In the genomic region with DNA sequence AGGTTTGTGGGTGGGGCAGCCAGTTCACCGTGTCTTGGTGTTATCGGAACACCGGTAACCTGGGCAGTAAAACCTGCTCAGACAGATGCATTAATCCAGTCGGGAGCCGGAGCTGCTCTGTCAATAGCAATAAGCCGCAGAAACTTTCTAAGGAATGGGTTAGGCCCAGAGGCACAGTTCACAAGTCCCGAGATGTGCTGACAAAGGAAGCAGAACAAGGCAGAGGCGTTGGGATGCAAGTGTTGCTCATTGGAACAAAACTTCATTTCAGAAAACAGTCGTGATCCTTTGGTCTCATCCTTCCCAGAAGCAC, we compare ENCODE assay signal across 7 mouse cellular contexts. TPM values are rescaled to one million over a fixed set of nuclear protein-coding genes. Genes with fewer than 3 reads are reported as not detected.
DNase-seq lines count a peak whose midpoint lies in the region; ATAC-seq and TF ChIP-seq lines count a peak whose summit lies in the region.

No protein-coding gene starts in this region.

- no peak for TF ChIP-seq POLR2A in olfactory bulb, adult 2 months (IDR thresholded peaks at IDR 0.05; ENCODE audit: insufficient read depth, low read depth, low read length)

- no peaks in the 10 kb centered on the region for H3K9me3 ChIP-seq in lung, embryonic 16.5 days (ENCODE audit: control insufficient read depth, low read length)
- no peaks in the 10 kb centered on the region for H3K9me3 ChIP-seq in forebrain, embryonic 10.5 days
- no peaks in the 10 kb centered on the region for H3K9me3 ChIP-seq in limb, embryonic 11.5 days (ENCODE audit: control insufficient read depth, low read length)

- DNase-seq in lung, postnatal 36 days: no peak
- no peak for DNase-seq in forebrain, embryonic 10.5 days (ENCODE audit: extremely low spot score, low spot score)
- no peak for DNase-seq in limb, embryonic 11.5 days (ENCODE audit: low spot score)
- no peak for DNase-seq in adrenal gland, postnatal 36 days
- no peak for DNase-seq in retina, embryonic 14.5 days (ENCODE audit: low spot score)

- peak overlapping the region; percentile 95 for H3K4me2 ChIP-seq in lung, embryonic 16.5 days (ENCODE audit: low read depth, low read length)
- peak overlapping the region; percentile 97 for H3K4me2 ChIP-seq in limb, embryonic 11.5 days (ENCODE audit: low read depth, severe bottlenecking)

- H3K9ac ChIP-seq in lung, embryonic 16.5 days (ENCODE audit: low read length): peak overlapping the region; percentile 81
- peak overlapping the region; percentile 83 for H3K9ac ChIP-seq in limb, embryonic 11.5 days (ENCODE audit: low read length)

- H3K27ac ChIP-seq in lung, embryonic 16.5 days (ENCODE audit: low read length): peak overlapping the region; percentile 87
- H3K27ac ChIP-seq in forebrain, embryonic 10.5 days: peak overlapping the region; percentile 92
- H3K27ac ChIP-seq in limb, embryonic 11.5 days (replicated peaks; ENCODE audit: low read depth, low read length): peak overlapping the region; percentile 42; the same call in 1 of the 2 replicates
- H3K27ac ChIP-seq in olfactory bulb, adult 2 months (ENCODE audit: insufficient read depth, low read depth, low read length): peak overlapping the region; percentile 48

- WGBS in lung, embryonic 16.5 days: 3% methylated on average over 9 of the region's 9 CpGs
- 1% methylated on average over 9 of the region's 9 CpGs for WGBS in forebrain, embryonic 10.5 days
- WGBS in limb, embryonic 11.5 days: under 1% methylated on average over 9 of the region's 9 CpGs
- WGBS in olfactory bulb, adult 2 months: 5% methylated on average over 9 of the region's 9 CpGs

- no peaks in the 10 kb centered on the region for H3K27me3 ChIP-seq in lung, embryonic 16.5 days (ENCODE audit: control insufficient read depth, insufficient read depth, low read depth, low read length)
- peaks cover 66% of the 10 kb centered on the region for H3K27me3 ChIP-seq in forebrain, embryonic 10.5 days (ENCODE audit: poor library complexity, severe bottlenecking)
- H3K27me3 ChIP-seq in limb, embryonic 11.5 days (ENCODE audit: control insufficient read depth, insufficient read depth, low read length): 0 out of 2 replicates have a peak, but pooled peaks cover 3% of the 10 kb centered on the region

- no peak for TF ChIP-seq CTCF in olfactory bulb, adult 2 months (IDR thresholded peaks at IDR 0.05; ENCODE audit: insufficient read depth, low read depth, low read length)

- H3K4me1 ChIP-seq in lung, embryonic 16.5 days (replicated peaks; ENCODE audit: control insufficient read depth, insufficient read depth, low read length): peaks cover 3% of the 10 kb centered on the region; the same call in 1 of the 2 replicates
- H3K4me1 ChIP-seq in forebrain, embryonic 10.5 days: peaks cover 39% of the 10 kb centered on the region
- H3K4me1 ChIP-seq in limb, embryonic 11.5 days (ENCODE audit: control insufficient read depth, insufficient read depth, low read length): 0 out of 2 replicates have a peak, but pooled peaks cover 2% of the 10 kb centered on the region
- peaks cover 4% of the 10 kb centered on the region; the same call in 1 of the 2 replicates for H3K4me1 ChIP-seq in olfactory bulb, adult 2 months (ENCODE audit: control insufficient read depth, insufficient read depth, low read length)

- no peaks in the 10 kb centered on the region for H3K36me3 ChIP-seq in lung, embryonic 16.5 days (ENCODE audit: control insufficient read depth, insufficient read depth, low read length)
- H3K36me3 ChIP-seq in forebrain, embryonic 10.5 days (replicated peaks): no peaks in the 10 kb centered on the region
- H3K36me3 ChIP-seq in limb, embryonic 11.5 days (ENCODE audit: control insufficient read depth, insufficient read depth, low read length): no peaks in the 10 kb centered on the region

- peak overlapping the region; percentile 61 for H3K4me3 ChIP-seq in lung, embryonic 16.5 days (ENCODE audit: low read length)
- H3K4me3 ChIP-seq in forebrain, embryonic 10.5 days: peak overlapping the region; percentile 70
- peak overlapping the region; percentile 58 for H3K4me3 ChIP-seq in limb, embryonic 11.5 days (ENCODE audit: low read depth, low read length)
- peak overlapping the region; percentile 52 for H3K4me3 ChIP-seq in olfactory bulb, adult 2 months (ENCODE audit: insufficient read depth, low read depth, low read length)

- no peak; the same call in 1 of the 2 replicates for ATAC-seq in lung, embryonic 16.5 days (ENCODE audit: low read depth)
- ATAC-seq in limb, embryonic 11.5 days (ENCODE audit: insufficient number of reproducible peaks, low FRiP score, low TSS enrichment, low read depth): peak; percentile 31

RNA-seq across cellular contexts. Expression of a gene that starts 6.5 kb away (rescaled TPM):
- polyA plus RNA-seq in lung, embryonic 16.5 days (2015; fragmentation: Nextera tagmentation; extraction: Ambion mirVana): 10.1 and 11.1 TPM in 2 replicates
- polyA plus RNA-seq in forebrain, embryonic 10.5 days (2016; fragmentation: Nextera tagmentation; extraction: Ambion mirVana): 4.4 and 4.6 TPM in 2 replicates
- polyA plus RNA-seq in limb, embryonic 11.5 days (2014; fragmentation: Nextera tagmentation; extraction: Ambion mirVana): 6.3 and 7.3 TPM in 2 replicates
- polyA plus RNA-seq in olfactory bulb, adult 2 months (2012; ENCODE audit: insufficient read depth, insufficient read length, low replicate concordance, missing spikeins): not detected in 2 replicates
- total RNA-seq in adrenal gland, postnatal 36 days (2021): 1 to 10 TPM; 2.5 to 2.8 TPM

Comparison
In these comparisons a context has a peak if more than half of its experiments do, and no peak if none do; other contexts are left out.
1. H3K27ac ChIP-seq: peak in every context shown above with its lines; median percentile 92 in forebrain, embryonic 10.5 days; 87 in lung, embryonic 16.5 days; 48 in olfactory bulb, adult 2 months; 42 in limb, embryonic 11.5 days.